Mouse (Mus musculus): ENCODE measurements around the gene Bcl10.

DNA sequence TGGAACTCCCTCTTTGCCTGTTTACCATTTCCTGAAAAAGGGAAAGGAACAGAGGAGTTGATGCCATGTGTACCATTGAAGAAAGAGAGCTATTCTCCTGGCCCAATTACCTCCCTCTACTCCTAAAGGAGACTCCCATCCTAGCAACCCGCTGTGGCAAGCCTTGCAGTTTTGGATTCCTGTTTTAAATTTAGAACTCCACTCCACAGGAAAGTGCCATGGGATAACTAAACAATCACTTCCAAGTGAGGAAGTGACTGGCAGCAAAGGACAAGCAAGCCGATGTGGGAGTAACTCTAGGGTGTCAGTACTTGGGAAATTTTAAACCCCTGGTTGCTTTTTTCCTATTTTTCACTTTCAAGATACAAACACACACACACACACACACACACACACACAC lies 24.1 kb downstream of the Bcl10 start:
- no peak for TF ChIP-seq POLR2A (IDR thresholded peaks at IDR 0.05; ENCODE audit: insufficient read depth, low read depth, low read length)
- no peak for TF ChIP-seq CTCF (IDR thresholded peaks at IDR 0.05; ENCODE audit: insufficient read depth, low read depth, low read length)

All from olfactory bulb, adult 2 months (tissue).